Mouse (Mus musculus): Measurements from ENCODE around the gene Vav1. TPM values are rescaled to one million over a fixed set of nuclear protein-coding genes. Genes with fewer than 3 reads are reported as not detected.
"Not testable (repeated sequence)": the region's sequence is repeated elsewhere in the genome, so short reads cannot be mapped to it uniquely, and the experiment has no call there.

The Vav1 gene
- total RNA-seq, 1 experiment from 2014 or later = 297 TPM

- no peak for ATAC-seq (replicated peaks in 1 of 2; ENCODE audit: insufficient read depth in 1 of 2, low FRiP score in 2 of 2, low TSS enrichment in 1 of 2, low read depth in 1 of 2, poor library complexity in 2 of 2, severe bottlenecking in 2 of 2)
Measured at GRCm38 (mm10) chr17:57295935-57296334, 17.0 kb downstream of the Vav1 start.

- ATAC-seq (replicated peaks in 1 of 2; ENCODE audit: insufficient read depth in 1 of 2, low FRiP score in 2 of 2, low TSS enrichment in 1 of 2, low read depth in 1 of 2, poor library complexity in 2 of 2, severe bottlenecking in 2 of 2) = no peak
Measured at GRCm38 (mm10) chr17:57297040-57297439, 18.1 kb downstream of the Vav1 start.

DNA sequence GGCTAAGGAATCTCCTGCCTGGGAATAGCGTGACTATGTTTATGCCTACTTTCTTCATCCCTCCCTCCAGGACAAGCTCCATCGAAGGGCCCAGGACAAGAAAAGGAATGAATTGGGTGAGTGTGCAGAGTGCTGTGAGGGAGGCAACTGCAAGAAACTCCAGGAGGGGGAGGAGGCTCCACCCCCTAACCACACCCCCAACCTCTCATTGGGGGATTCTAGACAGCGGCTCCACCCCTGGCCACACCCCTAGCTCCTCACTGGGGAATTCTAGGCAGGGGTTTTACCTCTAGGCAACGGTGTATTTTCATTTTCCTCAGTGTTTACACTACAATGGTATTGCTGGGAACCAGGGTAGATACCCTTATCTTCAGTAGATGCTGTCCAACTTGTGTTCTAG, 26.7 kb downstream of the Vav1 start:
- 0 out of 4 replicates have a peak, but pooled peaks of 1 of the 2 experiments have one; percentile 29 for ATAC-seq (replicated peaks in 1 of 2; ENCODE audit: insufficient read depth in 1 of 2, low FRiP score in 2 of 2, low TSS enrichment in 1 of 2, low read depth in 1 of 2, poor library complexity in 2 of 2, severe bottlenecking in 2 of 2)

GRCm38 (mm10) chr17:57307074-57307473, 28.2 kb downstream of the Vav1 start:
- ATAC-seq (replicated peaks in 1 of 2; ENCODE audit: insufficient read depth in 1 of 2, low FRiP score in 2 of 2, low TSS enrichment in 1 of 2, low read depth in 1 of 2, poor library complexity in 2 of 2, severe bottlenecking in 2 of 2) = no peak

GRCm38 (mm10) chr17:57311801-57312200, 32.9 kb downstream of the Vav1 start:
- no peak for ATAC-seq (replicated peaks in 1 of 2; ENCODE audit: insufficient read depth in 1 of 2, low FRiP score in 2 of 2, low TSS enrichment in 1 of 2, low read depth in 1 of 2, poor library complexity in 2 of 2, severe bottlenecking in 2 of 2)

- ATAC-seq (replicated peaks in 1 of 2; ENCODE audit: insufficient read depth in 1 of 2, low FRiP score in 2 of 2, low TSS enrichment in 1 of 2, low read depth in 1 of 2, poor library complexity in 2 of 2, severe bottlenecking in 2 of 2) = no peak
Measured at GRCm38 (mm10) chr17:57327615-57328014, 48.7 kb downstream of the Vav1 start.

- ATAC-seq (replicated peaks in 1 of 2; ENCODE audit: insufficient read depth in 1 of 2, low FRiP score in 2 of 2, low TSS enrichment in 1 of 2, low read depth in 1 of 2, poor library complexity in 2 of 2, severe bottlenecking in 2 of 2) = no peak
Measured at GRCm38 (mm10) chr17:57328944-57329343, 50.0 kb downstream of the Vav1 start.

DNA sequence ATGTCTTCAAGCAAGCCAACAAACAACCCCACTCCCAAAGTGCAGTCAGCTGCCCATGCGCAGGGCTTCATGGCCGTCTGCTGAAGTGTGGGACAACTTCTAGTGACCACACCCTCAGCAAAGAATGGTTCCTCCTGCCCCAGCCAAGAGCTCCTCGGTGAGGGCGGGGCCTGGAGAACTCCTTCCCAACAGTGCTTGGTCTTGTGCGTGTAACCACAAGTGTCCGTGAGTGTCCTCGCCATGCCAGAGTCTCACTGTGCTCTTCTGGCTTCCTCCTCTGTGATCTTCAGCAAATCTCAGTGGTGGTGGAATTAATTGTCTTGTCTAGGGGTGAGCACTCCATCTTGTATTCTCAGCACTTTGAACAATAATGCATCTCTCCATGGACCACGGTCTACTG, 52.1 kb downstream of the Vav1 start:
- no peak for ATAC-seq (replicated peaks in 1 of 2; ENCODE audit: insufficient read depth in 1 of 2, low FRiP score in 2 of 2, low TSS enrichment in 1 of 2, low read depth in 1 of 2, poor library complexity in 2 of 2, severe bottlenecking in 2 of 2)

DNA sequence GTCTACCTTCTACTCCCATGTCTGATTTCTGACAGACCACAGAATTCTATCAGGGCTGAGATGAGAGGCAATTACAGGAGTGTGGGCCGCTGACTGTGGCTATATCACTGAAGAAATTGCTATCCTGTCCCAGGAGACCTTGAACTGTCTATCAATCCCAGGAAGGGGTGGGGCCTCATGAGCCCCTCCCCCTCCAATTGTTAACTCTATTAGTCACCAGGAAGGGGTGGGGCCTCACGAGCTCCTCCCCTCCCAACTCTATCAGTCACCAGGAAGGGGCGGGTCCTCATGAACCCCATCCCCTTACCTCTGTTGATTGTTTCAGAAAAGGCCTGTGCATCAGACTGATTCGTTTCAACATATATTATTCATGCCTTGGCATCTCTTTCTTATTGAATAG, 53.3 kb downstream of the Vav1 start:
- peak in 1 of 2 experiments; percentile 24; a peak in 2 of 4 replicates for ATAC-seq (replicated peaks in 1 of 2; ENCODE audit: insufficient read depth in 1 of 2, low FRiP score in 2 of 2, low TSS enrichment in 1 of 2, low read depth in 1 of 2, poor library complexity in 2 of 2, severe bottlenecking in 2 of 2)

- no peak for ATAC-seq (replicated peaks in 1 of 2; ENCODE audit: insufficient read depth in 1 of 2, low FRiP score in 2 of 2, low TSS enrichment in 1 of 2, low read depth in 1 of 2, poor library complexity in 2 of 2, severe bottlenecking in 2 of 2)
Measured at GRCm38 (mm10) chr17:57334001-57334760, 55.3 kb downstream of the Vav1 start.

DNA sequence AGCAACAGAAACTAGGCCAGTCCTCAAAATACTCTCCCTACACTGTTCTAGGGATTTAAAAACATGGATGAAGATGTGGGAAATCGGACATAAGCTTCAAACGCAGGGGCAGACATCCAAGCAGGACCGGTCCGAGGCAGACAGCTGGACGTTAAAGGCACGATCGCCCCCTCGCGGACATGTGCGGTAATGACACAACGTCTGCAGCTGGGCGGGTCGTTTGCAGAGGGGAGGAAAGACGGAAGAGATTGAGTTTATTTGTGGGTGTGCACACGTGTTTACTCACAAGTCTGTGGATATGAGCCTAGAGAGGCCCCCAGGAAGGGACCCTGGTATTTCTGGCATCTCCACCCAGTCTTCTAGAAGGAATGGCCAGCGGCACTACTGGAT, 55.9 kb downstream of the Vav1 start:
- ATAC-seq (replicated peaks in 1 of 2; ENCODE audit: insufficient read depth in 1 of 2, low FRiP score in 2 of 2, low TSS enrichment in 1 of 2, low read depth in 1 of 2, poor library complexity in 2 of 2, severe bottlenecking in 2 of 2) = peak; percentile 42 to 43

DNA sequence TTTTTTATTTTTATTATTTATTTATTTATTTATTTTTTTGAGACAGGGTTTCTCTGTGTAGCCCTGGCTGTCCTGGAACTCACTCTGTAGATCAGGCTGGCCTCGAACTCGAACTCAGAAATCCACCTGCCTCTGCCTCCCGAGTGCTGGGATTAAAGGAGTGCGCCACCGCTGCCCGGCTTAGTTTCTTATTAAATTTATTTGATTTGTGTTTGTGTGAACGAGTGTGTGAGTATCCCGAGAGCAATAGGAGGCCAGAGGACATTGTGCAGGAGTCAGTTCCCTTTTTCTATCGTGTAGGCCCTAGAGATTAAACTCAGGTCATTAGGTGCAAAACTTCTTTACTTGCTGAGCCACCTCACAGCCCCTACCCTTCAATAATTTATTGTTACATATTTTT, 56.3 kb downstream of the Vav1 start:
- not testable (repeated sequence) for ATAC-seq (replicated peaks in 1 of 2; ENCODE audit: insufficient read depth in 1 of 2, low FRiP score in 2 of 2, low TSS enrichment in 1 of 2, low read depth in 1 of 2, poor library complexity in 2 of 2, severe bottlenecking in 2 of 2)

DNA sequence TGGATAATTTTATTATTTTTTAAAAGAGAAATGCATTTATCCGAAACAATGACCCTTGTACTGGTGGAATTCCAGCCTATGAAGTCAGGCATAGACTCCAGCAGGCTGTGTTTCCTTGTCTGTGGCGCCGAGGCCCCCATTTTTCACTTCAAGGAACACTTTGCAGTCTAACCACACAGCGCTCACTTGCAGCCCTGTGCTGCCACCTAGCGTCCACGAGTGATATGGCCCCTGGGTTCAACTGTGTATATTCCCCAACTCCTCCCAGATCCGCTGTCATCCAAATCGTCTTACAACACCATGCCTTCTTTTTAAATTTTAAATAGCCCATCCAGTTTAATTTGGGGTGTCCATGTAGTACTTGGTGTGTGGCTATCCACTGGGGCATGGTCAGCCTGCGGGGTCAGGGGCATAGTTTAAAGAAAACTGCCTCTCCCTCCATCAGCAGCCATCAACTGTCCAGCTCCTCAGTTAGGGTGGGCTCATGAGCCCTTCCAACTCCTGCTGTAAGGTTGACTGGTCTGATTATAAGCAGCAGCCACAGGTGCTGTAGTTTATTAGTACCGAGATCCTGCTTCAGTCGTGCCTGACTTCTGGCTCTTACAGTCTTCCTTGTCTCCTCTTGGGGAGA, 56.9 kb downstream of the Vav1 start:
- peak; percentile 73 to 80 for ATAC-seq (replicated peaks in 1 of 2; ENCODE audit: insufficient read depth in 1 of 2, low FRiP score in 2 of 2, low TSS enrichment in 1 of 2, low read depth in 1 of 2, poor library complexity in 2 of 2, severe bottlenecking in 2 of 2)

- peak; percentile 20 to 23; a peak in 1 of 4 replicates for ATAC-seq (replicated peaks in 1 of 2; ENCODE audit: insufficient read depth in 1 of 2, low FRiP score in 2 of 2, low TSS enrichment in 1 of 2, low read depth in 1 of 2, poor library complexity in 2 of 2, severe bottlenecking in 2 of 2)
Measured at GRCm38 (mm10) chr17:57337996-57338395, 59.1 kb downstream of the Vav1 start.

- ATAC-seq (replicated peaks in 1 of 2; ENCODE audit: insufficient read depth in 1 of 2, low FRiP score in 2 of 2, low TSS enrichment in 1 of 2, low read depth in 1 of 2, poor library complexity in 2 of 2, severe bottlenecking in 2 of 2) = no peak
Measured at GRCm38 (mm10) chr17:57339298-57339697, 60.4 kb downstream of the Vav1 start.

- ATAC-seq (replicated peaks in 1 of 2; ENCODE audit: insufficient read depth in 1 of 2, low FRiP score in 2 of 2, low TSS enrichment in 1 of 2, low read depth in 1 of 2, poor library complexity in 2 of 2, severe bottlenecking in 2 of 2) = no peak
Measured at GRCm38 (mm10) chr17:57341568-57341967, 62.7 kb downstream of the Vav1 start.

DNA sequence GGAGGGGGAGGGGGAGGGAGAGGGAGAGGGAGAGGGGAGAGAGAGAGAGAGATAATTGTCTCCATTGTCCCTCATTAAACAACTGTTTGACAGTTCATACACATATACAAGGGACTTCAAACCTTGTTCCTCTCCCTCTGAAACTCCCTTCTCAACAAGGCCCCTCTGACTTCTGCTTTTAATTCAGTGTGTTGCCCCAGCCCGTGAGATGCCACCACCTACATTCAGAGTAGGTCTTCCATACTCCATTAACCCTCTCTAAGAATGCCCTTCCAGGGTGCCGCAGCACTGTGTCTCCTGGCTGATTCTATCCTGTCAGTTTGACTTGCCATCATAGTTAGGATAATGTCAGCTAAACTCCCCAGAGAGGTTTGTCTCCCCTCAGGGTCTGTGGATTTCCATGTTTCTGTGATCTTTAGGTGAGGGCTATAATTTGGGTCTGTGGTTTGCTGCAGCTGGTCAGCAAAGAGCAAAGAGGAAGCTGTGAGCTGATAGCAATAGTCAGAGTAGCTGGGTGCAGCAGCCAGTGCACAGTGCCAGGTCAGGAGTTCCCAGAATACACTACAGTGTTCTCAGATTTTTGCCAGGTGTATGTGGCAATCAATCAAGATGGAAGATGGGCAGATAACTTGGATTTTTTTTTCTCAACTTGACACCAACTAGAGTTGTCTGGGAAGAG, 65.3 kb downstream of the Vav1 start:
- peak; percentile 80 to 87 for ATAC-seq (replicated peaks in 1 of 2; ENCODE audit: insufficient read depth in 1 of 2, low FRiP score in 2 of 2, low TSS enrichment in 1 of 2, low read depth in 1 of 2, poor library complexity in 2 of 2, severe bottlenecking in 2 of 2)

GRCm38 (mm10) chr17:57347017-57347416, 68.1 kb downstream of the Vav1 start:
- ATAC-seq (replicated peaks in 1 of 2; ENCODE audit: insufficient read depth in 1 of 2, low FRiP score in 2 of 2, low TSS enrichment in 1 of 2, low read depth in 1 of 2, poor library complexity in 2 of 2, severe bottlenecking in 2 of 2) = peak; percentile 74 to 76

Data from hematopoietic stem cell, adult 5-6 weeks (primary cell).